Mouse (Mus musculus) layer of hippocampus, postnatal 25 days (tissue): ENCODE data around the gene Crk. TPM values are rescaled to one million over a fixed set of nuclear protein-coding genes. Genes with fewer than 3 reads are reported as not detected.
"Not testable (repeated sequence)": the region's sequence is repeated elsewhere in the genome, so short reads cannot be mapped to it uniquely, and the experiment has no call there.

Source experiments
- DNase-seq, 2 experiments: peaks; one replicate each; pipeline ENCODE4 v3.0.0; 2022; ENCODE audit warnings: mixed read lengths in 2 of 2, low spot score in 1 of 2; ENCODE audit errors: extremely low spot score in 1 of 2
- total RNA-seq, 2 experiments: library from RNA; stranded (reverse); gene quantifications; 2 replicates each; pipeline ENCODE4 v1.2.3; 2021

Crk gene
- total RNA-seq, 2 experiments from 2014 or later, result 118 to 134 TPM

DNA sequence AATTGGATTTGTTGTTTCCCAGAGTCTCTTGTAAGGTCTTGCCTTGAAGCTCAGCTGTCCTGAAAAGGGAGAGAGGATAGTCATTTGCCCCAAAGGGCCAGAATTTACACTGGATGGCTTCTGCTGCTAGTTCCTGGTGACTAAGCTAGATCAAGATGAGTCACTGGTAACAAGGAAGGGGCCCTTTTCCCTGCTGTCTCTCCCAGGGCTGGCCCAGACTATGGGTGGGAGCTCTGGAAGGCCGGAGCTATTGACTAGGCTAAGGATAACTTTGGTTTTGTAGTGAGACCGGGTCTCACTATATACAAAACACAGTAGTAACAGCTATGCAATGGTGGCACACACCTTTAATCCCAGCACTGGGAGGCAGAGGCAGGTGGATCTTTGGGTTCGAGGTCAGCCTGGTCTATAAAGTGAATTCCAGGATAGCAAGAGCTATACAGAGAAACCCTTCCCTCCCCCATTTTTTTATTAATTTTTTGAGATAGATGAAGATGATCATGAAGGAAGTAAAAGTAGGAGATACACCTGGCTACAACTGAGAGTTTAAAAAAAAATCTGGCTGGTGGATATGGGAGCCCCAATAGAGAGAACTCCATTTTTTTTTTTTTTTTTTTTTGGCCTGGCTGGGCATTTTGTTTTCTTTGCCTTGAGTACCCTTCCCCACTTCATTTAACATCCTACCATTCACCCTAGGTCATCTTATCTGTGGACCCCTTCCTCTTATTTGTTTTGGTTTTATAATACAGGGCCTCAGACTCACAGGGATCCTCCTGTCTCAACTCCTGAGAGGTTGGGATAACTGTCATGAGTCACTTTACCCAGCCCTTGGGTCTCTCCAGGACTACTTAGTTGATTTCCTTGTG is 945 bp upstream of the Crk start:
- no peak for DNase-seq

DNA sequence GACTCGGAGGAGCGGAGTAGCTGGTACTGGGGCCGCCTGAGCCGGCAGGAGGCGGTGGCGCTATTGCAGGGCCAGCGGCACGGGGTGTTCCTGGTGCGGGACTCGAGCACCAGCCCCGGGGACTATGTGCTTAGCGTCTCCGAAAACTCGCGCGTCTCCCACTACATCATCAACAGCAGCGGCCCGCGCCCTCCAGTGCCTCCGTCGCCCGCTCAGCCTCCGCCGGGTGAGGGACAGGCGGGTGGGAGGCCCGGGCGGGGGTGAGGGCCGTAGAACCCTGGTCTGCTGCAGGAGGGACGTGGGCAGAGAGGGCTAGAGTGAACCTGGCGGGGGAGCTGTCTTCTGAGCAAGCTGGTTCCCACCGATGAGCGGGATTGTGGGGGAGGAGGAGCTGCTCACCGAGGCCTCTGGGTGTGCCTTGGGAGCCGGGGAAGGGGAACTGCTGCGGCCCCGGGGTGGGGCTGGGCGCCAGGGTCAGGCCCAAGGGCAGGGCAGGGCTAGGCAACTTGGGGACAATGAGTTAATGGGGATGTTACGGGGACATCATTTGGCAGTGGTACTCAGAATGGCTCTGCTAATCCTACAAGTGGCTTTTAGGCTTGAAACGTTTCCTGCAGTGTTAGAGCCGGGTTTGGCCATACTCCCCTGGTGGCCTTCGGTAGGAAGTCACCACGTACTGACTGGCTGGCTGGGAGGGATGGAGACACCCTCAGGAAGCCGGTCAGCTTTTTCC is 546 bp downstream of the Crk start:
- DNase-seq, result peak in 1 of 2 experiments; percentile 24

- no peak for DNase-seq
These were observed 5.4 kb downstream of the Crk start for GRCm38 (mm10) chr11:75684462-75684861.

GRCm38 (mm10) chr11:75684956-75685355 is 5.9 kb downstream of the Crk start:
- DNase-seq, result no peak

DNA sequence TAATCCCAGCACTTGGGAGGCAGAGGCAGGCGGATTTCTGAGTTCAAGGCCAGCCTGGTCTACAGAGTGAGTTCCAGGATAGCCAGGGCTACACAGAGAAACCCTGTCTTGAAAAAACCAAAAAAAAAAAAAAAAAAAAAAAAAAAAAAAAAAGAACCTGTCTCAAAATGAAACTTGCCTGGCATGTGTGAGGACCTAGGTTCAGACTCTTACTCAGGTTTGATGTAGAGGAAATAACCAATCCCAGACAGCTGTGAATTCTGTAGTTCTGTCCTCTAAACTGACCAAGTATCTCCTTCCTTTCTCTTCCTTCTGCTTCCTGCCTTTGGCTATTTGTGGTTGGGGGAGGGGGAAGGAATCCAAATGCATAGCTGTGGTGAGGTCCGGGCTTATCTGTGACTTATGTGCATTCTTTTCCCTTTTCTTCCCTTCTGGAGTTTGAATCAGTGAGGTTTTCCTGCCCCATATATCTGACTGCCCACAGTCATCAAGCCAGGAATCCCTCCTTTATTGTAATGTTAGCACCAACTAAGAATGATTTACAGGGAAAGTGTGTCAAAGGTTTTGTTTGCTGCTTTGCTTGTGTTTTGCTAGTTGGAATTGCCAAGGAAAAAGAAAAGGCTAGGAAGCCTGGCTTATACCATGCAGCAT is 8.4 kb downstream of the Crk start:
- no peak for DNase-seq

- DNase-seq, result no peak
These were observed 9.1 kb downstream of the Crk start for GRCm38 (mm10) chr11:75688132-75688531.

DNA sequence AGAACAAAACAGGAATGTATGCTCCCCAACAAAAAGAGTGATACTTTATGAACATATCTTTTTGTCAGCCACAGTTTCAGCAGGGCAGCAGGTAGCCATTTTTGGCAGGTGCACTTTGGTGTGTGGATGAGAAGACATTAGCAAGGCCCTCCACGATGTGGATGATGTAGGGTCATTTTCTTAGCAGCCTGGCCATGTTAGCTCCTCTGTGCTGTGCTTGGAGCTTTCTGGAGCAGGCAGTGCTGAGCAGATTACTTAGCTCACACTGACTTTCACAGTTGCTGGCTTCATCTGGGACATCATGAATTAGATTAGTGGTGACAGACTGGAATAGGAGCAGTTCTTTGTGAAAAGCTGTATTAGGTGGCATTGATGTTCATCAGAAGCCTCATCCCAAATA is 10.9 kb downstream of the Crk start:
- no peak for DNase-seq

GRCm38 (mm10) chr11:75691047-75691446 is 12.0 kb downstream of the Crk start:
- no peak for DNase-seq

- no peak for DNase-seq
These were observed 14.5 kb downstream of the Crk start for GRCm38 (mm10) chr11:75693570-75693969.

DNA sequence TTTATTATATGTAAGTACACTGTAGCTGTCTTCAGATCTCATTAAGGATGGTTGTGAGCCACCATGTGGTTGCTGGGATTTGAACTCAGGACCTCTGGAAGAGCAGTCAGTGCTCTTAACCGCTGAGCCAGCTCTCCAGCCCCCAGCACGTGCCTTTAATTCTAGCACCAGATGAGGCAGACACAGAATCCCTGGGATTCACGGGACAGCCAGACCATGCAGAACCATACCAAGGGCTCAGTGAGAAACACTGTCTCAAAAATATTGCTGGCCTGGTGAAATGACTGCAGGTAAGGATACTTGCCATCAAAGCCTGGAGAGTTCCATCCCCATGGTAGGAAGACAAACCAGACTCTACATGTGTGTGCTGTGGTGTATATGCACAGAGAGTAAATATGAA is 18.4 kb downstream of the Crk start:
- DNase-seq, result not testable (repeated sequence)

DNA sequence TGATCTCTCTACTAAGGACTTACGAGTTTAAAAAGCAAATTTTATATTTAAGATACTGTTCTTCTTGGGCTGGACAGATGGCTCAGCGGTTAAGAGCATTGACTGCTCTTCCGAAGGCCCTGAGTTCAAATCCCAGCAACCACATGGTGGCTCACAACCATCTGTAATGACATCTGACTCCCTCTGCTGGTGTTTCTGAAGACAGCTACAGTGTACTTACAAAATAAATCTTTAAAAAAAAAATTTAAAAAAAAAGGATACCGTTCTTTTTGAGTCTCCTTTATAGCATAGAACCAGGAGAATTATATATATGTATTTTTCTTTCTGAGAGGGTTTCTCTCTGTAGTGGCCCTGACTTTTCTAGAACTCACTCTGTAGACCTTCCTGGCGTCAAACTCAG is 21.5 kb downstream of the Crk start:
- DNase-seq, result no peak

DNA sequence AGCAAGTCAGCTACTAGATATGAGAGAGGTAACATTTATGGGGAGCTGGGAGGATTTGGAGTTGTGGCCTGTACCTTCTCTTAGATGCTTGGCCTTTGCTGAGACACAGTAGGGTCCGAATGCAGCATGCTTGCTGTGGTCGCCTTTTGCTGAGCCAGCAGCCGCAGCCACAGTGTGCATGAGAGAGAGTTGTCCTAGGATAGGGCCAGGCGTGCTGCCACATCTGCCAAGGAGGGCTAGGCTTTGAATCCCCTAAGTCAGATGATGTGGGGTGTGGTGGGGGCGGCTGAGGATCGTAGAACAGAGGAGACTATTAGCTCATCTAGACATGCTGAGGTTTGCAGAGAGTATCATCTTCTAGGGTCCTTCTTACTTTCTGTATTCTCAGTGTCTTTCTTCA is 23.7 kb downstream of the Crk start:
- DNase-seq, result no peak

DNA sequence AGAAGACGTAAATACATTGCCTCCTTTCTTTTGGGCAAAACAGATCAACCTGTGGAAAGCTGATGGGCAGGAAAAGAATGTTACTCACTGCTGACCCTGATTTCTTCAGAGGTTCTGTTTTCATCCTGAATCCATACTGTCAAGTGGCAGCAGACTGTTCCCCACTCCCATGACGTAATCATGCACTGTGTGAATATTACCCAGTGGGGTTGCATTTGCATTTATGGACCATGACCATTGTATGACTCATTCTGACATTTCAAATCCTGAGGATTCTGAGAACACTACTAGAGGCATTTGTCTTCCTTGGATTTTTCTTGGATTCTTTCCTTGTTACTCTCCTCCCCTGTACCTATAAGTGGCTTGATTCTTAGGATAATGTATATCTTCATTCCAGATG is 24.7 kb downstream of the Crk start:
- no peak for DNase-seq

DNA sequence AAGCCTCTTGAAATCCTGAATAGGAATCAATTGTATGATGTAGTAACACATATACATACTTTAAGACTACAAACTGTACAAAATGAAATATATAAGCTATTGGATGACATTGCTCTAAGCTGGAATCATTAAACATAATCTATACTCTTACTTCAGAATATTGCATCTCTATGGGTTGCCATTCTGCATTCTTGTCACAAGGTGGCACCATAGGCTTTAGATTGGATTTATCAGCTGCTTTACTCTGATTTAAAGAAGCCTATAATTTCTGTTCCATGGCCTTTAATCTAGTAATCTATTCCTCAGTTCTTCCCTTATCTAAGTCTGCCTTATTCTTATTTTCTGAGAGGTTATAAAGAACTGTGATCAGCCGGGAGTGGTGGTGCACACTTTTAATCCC is 34.9 kb downstream of the Crk start:
- no peak for DNase-seq

DNA sequence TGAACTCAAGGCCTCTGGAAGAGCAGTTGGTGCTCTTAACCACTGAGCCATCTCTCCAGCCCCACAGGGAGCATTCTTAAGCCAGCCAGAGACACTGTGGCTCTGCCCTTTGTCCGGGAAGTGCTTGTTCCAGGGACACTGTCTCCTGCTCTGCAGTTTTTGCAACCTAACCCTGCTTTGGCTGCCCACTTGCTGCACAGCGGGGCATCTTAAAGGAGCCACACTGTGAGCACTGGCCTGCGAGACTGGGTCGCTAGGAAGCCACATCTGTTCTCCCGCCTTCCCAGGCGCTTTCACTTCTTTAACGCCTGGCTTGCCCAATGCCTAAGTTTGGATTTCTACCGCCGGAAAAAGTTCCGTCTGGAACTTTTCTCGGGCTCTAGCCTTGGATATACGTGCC is 36.5 kb downstream of the Crk start:
- DNase-seq, result no peak

GRCm38 (mm10) chr11:75716661-75717325 is 37.7 kb downstream of the Crk start:
- DNase-seq, result no peak

- no peak for DNase-seq
These were observed 43.3 kb downstream of the Crk start for GRCm38 (mm10) chr11:75722339-75722738.

DNA sequence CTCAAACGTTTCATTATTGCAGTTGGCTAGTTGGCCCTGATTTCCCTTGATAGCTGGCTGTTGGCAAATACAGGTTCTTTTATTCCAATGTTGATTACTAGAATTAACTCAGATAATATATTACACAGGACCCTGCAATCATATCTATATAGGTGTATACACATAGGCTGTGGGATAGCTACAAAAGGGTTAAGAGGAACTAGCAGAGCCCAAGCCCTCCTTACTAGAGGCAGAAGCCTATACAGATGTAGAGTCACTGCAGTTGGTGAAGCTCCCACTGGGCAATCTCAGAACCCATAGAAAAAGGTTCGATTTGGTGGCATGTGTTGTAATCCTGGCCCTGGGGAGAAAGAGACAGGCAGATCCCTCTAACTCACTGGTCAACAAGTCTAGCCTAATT is 48.1 kb downstream of the Crk start:
- DNase-seq, result no peak

DNA sequence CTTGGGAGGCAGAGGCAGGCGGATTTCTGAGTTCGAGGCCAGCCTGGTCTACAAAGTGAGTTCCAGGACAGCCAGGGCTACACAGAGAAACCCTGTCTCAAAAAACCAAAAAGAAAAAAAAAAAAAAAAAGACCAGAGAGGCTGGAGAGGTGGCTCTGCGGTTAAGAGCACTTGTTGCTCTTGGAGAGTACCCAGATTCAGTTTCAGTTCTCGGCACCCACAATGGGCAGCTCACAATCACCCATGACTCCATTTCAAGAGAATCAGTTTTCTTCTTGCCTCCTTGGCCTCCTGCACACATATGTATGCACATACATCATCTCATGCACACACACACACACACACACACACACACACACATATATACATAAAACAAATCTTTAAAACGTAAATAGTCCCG is 48.6 kb downstream of the Crk start:
- DNase-seq, result not testable (repeated sequence)

DNA sequence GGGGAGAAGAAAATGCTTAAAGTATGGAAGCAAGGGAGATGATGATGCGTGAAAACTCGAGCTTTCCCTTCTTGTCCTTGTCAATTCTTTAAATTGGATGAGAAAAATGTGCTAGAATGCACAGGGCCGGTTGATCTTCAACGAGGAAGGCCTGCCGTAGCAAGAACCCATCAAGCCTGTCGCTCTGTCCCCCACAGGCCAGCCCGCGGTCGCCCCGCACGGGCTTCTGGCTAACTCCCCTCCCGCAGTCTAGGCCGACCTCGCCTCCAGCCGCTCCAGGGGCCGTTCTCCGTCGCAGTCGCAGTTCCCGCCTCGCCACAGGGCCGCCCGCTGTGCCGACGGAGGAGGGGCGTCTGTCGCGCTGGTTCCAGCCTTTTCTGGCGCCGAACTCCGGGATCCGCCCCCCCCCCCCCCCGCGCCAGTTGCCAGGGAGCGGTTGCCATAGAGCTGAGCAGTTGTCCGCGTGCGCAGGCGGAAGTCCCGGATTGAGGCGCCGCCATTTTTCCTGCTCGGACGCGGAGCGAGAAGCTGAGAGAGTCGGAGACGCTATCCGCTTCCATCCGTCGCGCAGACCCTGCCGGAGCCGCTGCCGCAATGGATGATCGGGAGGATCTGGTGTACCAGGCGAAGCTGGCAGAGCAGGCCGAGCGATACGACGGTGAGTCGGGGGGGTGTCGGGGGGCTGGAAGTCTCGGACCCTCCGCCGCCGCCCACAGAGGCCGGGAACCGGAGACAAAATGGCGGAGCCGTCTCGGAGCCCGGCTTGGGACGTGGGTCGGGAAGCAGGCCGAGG is 53.6 kb downstream of the Crk start, which contains the start of gene Ywhae:
TSS of gene Ywhae (plus strand) at position 436 of the 793 bp plus-strand sequence.
- peak; percentile 84 to 91 for DNase-seq
